Mouse (Mus musculus): Measurements from ENCODE around the gene Traf2.

Gene Traf2

DNA sequence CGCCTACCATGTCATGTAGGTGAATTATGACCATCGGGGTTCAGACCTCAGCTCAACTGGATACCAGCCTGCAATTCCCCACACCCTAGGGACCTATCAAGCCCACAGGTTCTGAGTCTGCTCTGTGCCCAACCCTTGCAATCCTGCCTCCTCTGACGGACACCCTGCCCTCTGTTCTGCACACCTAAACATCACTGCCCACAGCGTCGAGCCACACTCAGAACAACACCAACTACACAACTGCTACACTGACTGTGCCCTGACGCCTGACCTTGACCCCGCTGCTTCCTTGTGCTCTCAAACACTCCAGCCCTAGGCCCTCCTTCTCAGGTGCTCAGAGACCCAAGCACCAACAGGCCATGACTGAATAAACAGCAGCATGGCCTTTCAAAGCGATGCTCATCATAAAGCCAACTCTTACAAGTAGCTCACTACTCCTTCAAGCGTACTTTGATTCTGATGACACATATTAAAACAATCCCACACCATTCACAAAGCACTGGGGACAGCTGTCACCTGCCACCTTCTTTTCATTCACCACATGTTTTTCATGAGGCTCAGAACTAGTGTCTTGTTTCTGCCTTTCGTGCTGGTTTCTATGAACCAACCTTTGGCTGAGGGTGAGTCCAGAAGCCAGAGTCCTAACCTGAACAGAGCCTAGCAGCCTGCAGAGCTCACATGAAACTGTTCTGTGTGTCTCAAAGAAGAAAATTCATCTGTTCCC lies 4.9 kb downstream of the Traf2 start:
- DNase-seq (ENCODE audit: low spot score in 2 of 2): no peak

DNA sequence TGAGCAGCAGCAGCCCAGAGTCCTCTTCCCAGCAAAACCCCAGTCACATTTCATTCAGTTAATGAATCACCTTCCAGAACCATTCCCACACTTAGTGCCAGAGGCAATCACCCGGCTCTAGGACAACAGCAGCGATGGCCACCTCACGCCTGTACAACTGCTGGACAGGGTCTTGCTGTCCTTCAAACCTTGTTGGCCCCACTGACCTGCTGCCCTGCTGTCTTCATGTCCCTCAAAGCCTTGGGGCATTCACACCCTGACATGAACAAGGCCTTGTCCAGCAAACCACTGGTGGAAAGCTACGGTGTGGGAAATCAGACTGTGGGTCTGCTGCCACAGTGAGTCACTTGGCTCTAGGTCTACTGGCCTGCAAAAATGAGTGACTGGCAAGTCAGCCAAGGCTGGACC lies 6.2 kb downstream of the Traf2 start:
- no peak for DNase-seq (ENCODE audit: low spot score in 2 of 2)

DNA sequence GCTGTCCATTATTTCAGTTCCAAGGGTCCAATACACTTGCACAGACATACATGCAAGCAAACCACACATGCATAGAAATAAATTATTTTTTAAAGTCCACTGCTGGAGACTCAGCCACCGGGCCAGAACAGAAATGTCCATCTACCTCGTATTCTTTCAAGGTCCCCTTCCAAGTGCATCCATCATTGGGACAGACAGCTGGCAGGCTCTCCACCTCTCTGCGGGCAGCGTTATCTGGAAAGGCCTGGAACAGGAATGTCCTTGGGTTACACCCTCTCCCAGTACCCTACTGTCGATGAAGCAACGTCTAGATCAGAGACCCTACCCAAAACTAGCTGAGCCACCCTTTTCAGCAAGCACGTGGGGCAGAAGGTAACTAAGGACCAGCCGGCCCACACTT lies 10.2 kb downstream of the Traf2 start:
- no peak for DNase-seq (ENCODE audit: low spot score in 2 of 2)

DNA sequence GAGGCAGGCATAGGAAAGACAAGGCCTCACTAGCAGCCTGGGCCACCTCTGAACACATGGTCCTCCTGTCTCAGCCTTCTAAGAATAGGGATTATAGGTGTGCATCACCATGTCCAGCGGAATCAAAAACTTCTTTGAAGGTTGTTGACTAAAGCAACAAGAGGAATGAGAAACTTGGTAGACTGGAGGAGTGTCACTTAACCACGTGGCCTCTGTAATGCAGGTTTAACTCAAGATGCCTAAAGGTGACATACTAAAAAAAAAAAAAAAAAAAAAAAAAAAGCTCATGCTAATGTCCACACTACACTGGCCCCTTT lies 11.9 kb downstream of the Traf2 start:
- DNase-seq (ENCODE audit: low spot score in 2 of 2): no peak

DNA sequence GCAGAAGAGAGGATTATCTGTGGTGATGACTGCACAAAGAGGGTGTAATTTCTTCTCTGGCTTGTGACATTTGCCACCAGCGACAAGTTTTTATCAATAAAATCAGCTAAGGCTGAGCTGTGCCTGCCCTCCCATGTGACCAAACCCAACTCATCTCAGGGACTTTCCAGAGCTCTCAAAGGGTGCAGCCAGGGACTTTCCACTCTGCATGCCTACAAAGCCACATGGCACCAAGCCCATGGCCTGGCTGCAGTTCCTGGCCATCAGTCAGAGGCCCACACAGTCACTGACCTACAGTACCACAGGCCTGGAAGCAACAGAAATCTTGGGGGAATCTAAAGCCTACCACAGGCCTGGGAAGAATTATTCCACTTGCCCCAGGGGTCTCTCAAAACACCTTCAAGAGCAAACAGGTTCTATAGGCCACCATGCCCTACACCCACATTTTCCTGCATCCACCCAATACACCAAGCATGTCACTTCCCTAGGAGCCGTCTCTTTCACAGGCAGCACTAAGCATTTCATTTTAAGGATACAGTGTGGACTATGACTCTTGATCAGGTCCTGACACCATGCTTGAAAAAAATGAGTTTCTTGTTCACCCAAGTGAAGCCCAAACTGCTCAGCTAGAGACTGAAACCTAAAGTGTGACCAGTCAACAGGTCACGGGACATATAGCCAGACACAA lies 12.4 kb downstream of the Traf2 start:
- peak in 1 of 2 experiments; percentile 48 for DNase-seq (ENCODE audit: low spot score in 2 of 2)

DNA sequence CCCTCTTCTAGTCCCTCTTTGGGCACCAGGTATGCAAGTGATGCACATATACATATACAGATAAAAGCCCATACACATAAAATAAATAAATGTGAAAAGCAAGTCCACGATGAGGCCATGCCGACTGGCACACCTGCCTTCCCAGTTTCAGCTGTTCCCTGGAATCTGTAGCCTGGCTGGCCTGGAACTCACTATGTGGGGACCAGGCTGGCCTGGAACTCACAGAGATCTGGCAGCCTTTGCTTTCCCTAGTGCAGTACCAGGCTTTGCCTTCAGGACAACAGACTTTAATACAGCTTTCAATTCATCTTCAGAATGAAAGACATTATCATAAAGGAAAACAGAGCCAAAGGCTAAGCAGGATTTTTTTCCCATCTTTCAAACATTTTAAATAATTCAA lies 13.0 kb downstream of the Traf2 start:
- DNase-seq (ENCODE audit: low spot score in 2 of 2): no peak

DNA sequence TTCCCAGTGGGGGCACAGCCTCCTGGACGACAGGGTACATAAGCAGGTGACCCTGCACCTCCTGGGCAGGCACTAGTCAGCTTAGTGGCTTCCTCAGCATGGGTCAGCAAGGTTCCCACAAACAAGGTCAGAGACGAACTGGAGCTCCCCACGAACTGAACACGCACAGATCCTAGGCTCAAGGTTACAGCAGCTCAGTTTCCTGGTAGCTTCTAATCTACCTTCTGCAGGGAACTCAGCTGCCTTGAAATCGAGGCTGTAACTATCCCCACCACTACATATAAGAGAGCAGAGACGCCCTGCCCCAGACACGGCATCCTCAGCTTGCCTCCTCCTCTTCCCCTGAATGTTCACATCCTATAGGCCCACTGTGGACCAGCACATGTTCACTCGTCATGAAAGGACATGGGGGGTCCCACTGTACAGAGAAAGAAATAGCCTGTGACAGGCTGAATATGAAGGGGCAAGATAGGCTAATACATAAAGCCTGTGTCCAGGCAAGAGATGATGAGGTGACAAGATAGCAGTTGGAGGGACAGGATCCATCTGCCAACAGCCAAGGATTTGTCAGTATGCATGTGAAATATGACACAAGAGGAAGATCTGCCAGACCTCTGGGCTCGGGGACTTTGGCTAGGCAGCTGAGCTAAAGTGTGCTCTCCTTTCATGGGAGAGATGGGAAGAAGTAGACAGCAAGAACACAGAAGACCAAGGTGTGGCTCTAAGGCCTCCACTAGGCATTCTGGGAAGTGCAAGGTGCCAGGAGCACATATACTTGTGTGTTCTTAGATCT lies 20.0 kb downstream of the Traf2 start:
- no peak for DNase-seq (ENCODE audit: low spot score in 2 of 2)

DNA sequence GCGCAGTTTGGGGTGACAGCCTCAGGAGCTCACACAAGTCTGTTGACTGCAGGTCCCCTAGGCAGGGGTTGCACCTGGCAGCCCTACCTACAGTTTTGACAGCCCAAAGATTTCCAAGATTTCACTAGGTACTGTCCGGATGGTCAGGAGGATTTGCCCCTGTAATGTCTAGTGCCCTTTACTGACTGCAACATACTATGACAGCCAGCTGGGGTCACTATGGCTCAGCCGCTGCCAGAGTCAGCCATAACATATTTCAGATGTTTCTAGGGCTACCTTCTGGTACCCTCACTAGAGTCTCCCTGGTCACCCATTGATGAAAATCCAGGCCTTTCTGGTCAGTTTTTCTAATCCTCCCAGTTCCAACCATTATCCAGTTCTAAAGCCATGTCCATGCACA lies 36.8 kb downstream of the Traf2 start:
- DNase-seq (ENCODE audit: low spot score in 2 of 2): no peak

DNA sequence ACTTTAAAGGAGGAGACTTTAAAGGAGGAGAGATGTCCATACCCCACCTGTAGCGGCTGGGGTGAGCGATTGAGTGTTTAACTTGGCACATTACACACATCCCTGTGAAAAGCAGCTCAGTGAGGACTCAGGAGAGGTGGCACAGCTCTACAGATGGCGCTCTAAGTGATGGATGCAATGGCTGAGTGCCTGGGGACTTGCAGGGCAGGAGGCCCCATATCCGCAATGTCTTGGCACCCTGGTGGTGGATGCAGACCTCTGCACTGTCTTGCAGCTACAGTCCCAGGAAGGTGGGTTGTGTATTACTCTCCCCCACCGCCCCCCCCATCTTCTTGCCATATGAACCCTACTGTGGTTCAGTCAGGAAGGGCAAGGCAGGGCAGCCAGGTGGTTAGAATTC lies 39.8 kb downstream of the Traf2 start:
- no peak for DNase-seq (ENCODE audit: low spot score in 2 of 2)

DNA sequence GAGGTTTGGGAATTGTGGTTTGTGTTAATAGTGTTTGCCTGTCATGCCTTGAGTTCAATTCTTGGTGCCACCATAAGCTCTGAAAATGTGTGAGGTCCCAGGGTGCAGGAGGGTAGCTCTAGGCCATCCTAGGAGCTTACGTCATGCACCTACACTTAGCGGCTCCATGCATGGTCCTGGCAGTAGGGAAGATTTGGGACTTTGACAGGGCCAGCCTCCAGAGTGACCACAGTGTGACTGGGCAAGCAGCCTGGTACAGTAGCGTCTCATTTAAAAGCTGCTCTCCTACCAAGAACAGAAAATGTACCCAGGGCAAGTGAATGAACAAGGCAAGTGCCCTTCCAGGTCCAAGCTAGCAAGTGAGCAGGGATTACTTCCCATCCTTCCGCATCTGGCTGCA lies 40.9 kb downstream of the Traf2 start:
- DNase-seq (ENCODE audit: low spot score in 2 of 2): no peak

DNA sequence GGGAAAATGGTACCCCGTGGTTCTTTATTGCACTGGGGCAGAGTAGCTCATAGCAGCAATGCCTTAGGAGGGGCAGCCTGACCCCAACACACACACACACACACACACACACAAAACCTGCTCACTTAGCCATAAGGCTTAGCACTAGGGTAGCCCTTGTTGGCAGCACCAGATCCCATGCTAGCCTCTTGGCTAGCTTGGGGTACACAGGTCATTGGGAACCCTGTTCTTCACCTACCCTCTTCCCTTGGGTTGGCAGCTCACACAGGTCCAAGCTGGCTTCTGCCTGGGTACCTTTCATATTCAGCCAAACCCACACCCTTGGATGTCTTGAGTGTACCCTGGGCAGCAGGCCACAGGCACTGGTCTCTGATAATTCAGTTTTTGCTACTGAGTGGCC lies 41.7 kb downstream of the Traf2 start:
- DNase-seq (ENCODE audit: low spot score in 2 of 2): no peak

DNA sequence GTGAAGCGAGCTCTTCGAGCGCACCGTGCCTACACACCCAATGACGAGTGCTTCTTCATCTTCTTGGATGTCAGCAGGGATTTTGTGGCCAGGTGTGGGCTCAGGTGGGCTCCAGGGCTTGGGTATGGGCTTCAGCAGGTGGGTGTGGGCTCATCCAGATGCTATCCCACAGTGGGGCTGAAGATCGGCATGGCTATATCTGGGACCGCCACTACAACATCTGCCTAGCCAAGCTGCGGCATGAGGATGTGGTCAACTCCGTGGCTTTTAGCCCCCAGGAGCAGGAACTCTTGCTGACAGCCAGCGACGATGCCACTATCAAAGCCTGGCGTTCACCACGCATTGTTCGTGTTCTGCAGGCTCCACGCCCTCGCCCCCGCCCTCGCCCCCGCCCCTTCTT lies 42.2 kb downstream of the Traf2 start:
- no peak for DNase-seq (ENCODE audit: low spot score in 2 of 2)

DNA sequence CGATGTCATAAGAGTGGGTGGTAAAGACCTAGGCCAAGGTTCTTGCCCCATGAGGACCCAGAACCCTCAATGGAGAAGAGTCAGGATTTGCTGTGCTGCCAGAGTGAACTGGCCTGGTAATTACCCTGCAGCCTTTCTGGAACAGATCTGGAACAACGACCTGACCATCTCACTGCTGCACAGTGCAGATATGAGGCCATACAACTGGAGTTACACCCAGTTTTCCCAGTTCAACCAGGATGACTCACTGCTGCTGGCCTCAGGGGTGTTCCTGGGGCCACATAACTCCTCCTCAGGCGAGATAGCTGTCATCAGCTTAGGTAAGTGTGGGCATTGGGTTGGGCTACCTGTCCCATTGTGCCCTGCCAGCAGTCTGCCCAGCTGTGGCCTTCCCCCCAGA lies 44.0 kb downstream of the Traf2 start:
- DNase-seq (ENCODE audit: low spot score in 2 of 2): peak in 1 of 2 experiments; percentile 43

DNA sequence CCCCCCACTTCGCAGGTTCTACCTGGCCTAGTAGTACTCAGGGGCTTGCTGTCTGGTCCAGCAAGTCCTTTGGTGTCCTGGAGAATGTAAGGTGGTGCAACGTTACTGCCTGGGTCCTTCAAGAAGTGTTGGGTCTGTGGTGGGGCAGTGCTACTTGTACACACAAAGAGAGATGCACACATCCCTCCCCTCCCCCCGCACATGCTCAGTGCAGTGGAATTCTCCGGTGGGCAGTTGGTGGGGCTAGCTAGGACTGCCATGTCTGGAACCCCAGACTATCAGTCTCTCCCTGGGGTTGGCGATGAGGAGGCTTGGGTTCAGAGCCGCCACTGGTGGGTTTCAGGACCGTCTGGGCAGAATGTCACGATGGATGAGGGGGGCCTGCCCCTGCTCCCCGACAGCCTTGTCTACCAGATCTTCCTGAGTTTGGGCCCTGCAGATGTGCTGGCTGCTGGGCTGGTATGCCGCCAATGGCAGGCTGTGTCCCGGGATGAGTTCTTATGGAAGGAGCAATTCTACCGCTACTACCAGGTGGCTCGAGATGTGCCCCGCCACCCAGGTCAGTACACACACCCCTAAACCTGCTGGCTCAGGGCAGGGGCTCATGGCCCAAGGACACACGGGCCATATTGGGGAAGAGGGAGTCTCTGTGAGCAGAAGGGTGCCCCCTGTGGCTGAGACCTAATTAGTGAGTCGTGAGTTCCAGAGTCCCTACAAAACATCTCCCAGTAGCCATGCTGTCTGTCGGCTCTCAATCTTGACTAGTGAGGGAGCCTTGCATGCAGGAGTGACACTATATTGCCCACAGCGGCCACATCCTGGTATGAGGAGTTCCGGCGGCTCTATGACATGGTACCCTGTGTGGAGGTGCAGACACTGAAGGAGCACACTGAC lies 44.9 kb downstream of the Traf2 start, which contains the start of gene C8g:
Gene C8g, minus strand, starts transcription at position 127 of the 894 bp plus-strand sequence.
- no peak for DNase-seq (ENCODE audit: low spot score in 2 of 2)

DNA sequence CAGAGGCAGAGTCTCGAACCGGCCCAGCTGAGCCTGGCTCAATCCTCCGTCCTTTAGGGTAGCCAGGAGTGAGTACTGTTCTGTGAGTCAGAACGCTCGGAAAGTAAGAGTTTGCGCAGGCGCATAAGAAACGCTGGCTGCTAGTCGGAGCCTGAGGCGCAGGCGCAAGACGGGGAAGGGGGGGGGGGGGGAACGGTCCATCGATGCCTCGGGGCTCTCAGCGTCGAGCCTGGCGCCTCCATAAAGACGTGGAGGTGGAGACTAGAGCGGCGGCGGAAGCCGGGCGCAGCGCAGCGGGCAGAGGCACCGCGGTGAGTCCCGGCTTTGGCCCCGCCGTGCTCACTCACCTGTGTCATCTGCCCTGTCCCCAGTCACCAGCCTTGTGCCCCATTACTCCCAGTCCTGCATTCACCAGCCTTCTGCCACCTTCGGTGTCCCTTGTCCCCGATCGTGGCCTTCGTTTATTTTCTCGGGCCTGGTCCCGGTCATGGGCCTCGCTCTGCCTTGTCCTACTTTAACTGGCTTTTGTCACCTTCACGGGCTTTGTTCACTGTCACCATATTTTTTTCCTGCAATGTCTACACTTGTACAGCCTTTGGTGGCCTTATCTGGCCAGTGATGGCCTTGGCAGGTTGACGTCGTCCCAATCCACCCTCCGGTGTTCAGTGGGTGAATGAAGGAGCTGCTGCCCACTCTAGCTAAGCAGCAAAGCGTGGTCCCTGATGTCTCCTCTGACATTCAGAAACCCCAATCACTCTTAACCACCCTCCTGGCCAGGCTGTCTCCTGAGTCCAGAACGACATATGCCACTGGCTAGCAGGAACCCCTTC lies 45.9 kb downstream of the Traf2 start, which contains the start of gene Fbxw5:
Gene Fbxw5, plus strand, starts transcription at position 175 of the 830 bp plus-strand sequence.
- peak; percentile 69 to 73 for DNase-seq (ENCODE audit: low spot score in 2 of 2)

DNA sequence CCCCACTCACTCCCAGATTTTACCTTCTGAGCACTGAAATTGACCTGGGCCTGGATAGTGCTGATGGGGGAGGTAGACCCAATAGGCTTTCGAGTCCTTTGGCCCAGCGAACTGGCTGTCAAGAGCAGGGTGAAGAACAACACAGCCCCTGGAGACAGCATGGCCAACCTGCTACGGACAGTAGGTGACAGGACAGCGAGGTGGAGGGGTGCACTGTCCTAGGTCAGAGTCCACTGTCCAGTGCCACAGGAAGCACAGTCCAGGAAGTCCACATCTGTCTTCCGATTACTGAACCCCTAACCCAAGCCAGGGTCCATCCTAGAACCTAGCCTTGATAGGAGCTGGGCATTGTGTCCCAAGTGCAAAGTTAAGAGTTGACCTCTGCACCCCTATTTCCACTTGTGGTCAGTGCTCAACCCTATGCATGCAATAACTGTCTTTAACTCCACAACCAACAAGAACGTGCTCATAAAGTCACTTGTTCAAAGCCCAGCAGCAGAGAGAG lies 46.6 kb downstream of the Traf2 start:
- no peak for DNase-seq (ENCODE audit: low spot score in 2 of 2)

DNA sequence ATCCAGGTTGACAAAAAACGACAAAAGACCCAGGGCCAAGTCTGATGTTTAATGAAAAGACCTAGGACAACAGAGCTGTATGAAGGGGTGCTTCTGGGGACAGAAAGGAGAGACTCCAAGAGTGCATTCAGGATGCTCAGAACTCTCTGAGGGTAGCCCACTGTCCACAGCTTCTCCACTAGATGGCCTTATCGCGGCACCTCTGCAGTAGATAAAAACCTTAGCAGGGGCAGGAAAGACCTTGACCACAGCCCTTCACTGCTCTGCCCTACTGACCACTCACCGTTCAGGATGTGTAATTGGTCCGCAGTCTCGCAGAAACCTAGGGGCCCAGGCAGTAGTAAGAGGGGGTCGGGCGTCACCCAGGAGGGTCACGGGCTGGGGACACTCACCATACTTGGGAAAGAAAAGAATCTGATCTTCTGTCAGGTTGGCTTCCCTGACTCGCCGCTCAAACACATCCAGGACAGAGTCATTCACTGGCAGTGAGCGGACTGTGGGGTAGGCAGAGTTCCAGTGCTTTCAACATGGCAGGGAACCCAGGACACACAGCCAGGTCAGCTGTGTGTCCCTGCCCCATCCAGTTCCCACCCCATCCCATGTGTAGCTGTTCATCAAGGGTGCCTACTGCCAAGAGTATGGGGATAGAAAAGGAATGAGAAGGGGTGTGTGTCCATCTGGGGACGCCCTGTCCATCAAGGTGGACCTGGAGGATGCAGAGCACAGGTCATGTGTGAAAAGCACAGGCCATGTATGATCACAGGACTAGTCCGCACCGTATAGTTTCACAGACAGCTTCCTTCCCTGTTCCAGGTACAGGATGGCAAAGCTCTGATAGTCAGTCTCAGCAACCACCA lies 47.9 kb downstream of the Traf2 start:
- DNase-seq (ENCODE audit: low spot score in 2 of 2): no peak

DNA sequence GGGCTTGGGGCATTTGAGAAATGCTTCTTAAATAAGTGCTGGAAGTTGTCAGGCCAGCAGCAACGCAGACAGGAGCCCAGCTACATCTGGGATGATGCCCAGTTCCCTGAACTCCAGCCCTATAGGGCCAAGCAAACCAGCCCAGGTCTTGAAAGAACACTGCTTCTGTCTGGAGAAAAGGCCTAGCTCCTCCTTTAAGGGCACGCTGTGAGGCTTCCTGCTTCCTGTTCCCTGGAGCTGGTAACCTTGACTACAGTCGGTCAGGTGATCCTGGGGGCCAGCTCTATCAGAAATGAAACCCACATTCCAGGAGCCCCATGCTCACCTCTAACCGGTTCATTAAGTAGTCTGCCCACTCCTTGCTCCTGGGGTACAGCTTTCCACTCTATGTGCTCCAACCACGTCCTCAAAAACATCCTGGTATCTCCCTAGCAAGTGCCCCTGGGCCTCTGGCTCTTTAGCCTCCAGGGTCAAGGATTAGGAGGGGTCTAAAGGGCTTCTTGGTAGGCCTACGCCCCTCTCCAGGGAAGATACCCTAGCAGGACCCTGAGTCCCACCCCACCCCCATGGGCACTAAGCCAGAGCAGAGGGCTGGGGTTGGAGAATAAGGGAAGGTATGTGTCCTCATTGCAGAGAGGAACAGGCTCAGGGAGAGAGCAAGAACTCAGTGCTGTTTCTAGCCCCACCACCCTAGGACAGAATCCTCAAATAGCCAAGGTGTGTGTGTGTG lies 48.7 kb downstream of the Traf2 start:
- DNase-seq (ENCODE audit: low spot score in 2 of 2): no peak

DNA sequence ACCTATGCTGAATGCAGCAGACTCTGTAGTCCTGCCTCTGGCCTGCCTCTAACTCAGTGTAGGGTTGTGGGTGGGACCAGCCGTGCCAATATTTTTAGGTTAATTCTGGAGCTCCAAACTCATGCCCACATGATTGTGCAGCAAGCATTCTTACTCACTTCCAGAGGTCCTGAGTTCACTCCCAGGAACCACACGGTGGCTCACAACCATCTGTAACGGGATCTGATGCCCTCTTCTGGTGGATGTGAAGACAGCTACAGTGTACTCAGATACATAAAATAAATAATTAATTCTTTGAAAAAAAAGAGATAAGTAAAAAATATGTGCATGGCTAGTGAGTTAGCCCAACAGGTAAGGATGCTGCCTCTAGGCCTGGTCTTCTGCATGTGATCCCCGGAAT lies 50.3 kb downstream of the Traf2 start:
- no peak for DNase-seq (ENCODE audit: low spot score in 2 of 2)
